8 mouse cellular contexts compared by ENCODE assay signal in genomic region chr4:116017902-116018746, GRCm38 (mm10). TPM values are rescaled to one million over a fixed set of nuclear protein-coding genes. Genes with fewer than 3 reads are reported as not detected.
DNase-seq lines count a peak whose midpoint lies in the region; ATAC-seq and TF ChIP-seq lines count a peak whose summit lies in the region.

Faah (minus strand) TSS chr4:116017926.

- intact Hi-C loops in heart, postnatal 14 days (cut with DNase I): no loop called here
- intact Hi-C loops in left cerebral cortex, postnatal 14 days (cut with DNase I): no loop called here

- ATAC-seq in heart, embryonic 11.5 days (replicated peaks; ENCODE audit: insufficient number of reproducible peaks, low FRiP score, low TSS enrichment): peak; percentile 14; the same call in 1 of the 2 replicates
- ATAC-seq in neural tube, embryonic 13.5 days (ENCODE audit: low read depth): no peak; the same call in none of the 2 replicates

- H3K4me3 ChIP-seq in heart, embryonic 11.5 days (ENCODE audit: low read depth, low read length): peak within 1 kb of the TSS; percentile 69
- H3K4me3 ChIP-seq in embryonic fibroblast, embryonic 13.5 days (ENCODE audit: insufficient read depth, low read length): peak within 1 kb of the TSS; percentile 44
- H3K4me3 ChIP-seq in neural tube, embryonic 13.5 days: peak within 1 kb of the TSS; percentile 65

- H3K36me3 ChIP-seq in heart, embryonic 11.5 days (ENCODE audit: control insufficient read depth, insufficient read depth, low read length): no peaks in the 10 kb centered on the region
- H3K36me3 ChIP-seq in neural tube, embryonic 13.5 days: no peaks in the 10 kb centered on the region

- 8% methylated on average over 18 of the region's 18 CpGs for WGBS in heart, embryonic 11.5 days (ENCODE audit: insufficient replicate concordance)
- WGBS in neural tube, embryonic 13.5 days: 4% methylated on average over 18 of the region's 18 CpGs

- TF ChIP-seq CTCF in embryonic fibroblast, embryonic 13.5 days (IDR thresholded peaks at IDR 0.05; ENCODE audit: borderline replicate concordance, insufficient read depth, low read length): no peak

- H3K9ac ChIP-seq in heart, embryonic 11.5 days (ENCODE audit: low read depth, low read length): peak within 1 kb of the TSS; percentile 62; the same call in 1 of the 2 replicates
- peak within 1 kb of the TSS; percentile 80 for H3K9ac ChIP-seq in neural tube, embryonic 13.5 days

- DNase-seq in heart, postnatal 14 days: no peak
- DNase-seq in CD4-positive, CD25-positive, alpha-beta regulatory T cell, adult 2 months (ENCODE audit: low read depth, low spot score): peak; percentile 64
- no peak for DNase-seq in left cerebral cortex, postnatal 14 days (ENCODE audit: low spot score in 2 of 2)
- DNase-seq in cerebellum, adult 8-10 months: no peak
- no peak for DNase-seq in lung, adult 18-20 months

- H3K27me3 ChIP-seq in heart, embryonic 11.5 days (ENCODE audit: control insufficient read depth, insufficient read depth, low read length): peaks cover 71% of the 10 kb centered on the region
- H3K27me3 ChIP-seq in neural tube, embryonic 13.5 days: peaks cover 58% of the 10 kb centered on the region

- H3K27ac ChIP-seq in heart, embryonic 11.5 days (ENCODE audit: low read depth, low read length): no peak within 1 kb of the TSS
- H3K27ac ChIP-seq in embryonic fibroblast, embryonic 13.5 days (ENCODE audit: insufficient read depth, low read length): no peak within 1 kb of the TSS
- H3K27ac ChIP-seq in neural tube, embryonic 13.5 days (replicated peaks): peak within 1 kb of the TSS; percentile 25; the same call in 1 of the 2 replicates

- no peaks in the 10 kb centered on the region for H3K9me3 ChIP-seq in heart, embryonic 11.5 days (replicated peaks; ENCODE audit: control insufficient read depth, low read length)
- H3K9me3 ChIP-seq in neural tube, embryonic 13.5 days: no peaks in the 10 kb centered on the region

- peak within 1 kb of the TSS; percentile 99 for H3K4me2 ChIP-seq in heart, embryonic 11.5 days
- H3K4me2 ChIP-seq in neural tube, embryonic 13.5 days: peak within 1 kb of the TSS; percentile 91

- H3K4me1 ChIP-seq in heart, embryonic 11.5 days (ENCODE audit: control insufficient read depth, insufficient read depth, low read length): peaks cover 3% of the 10 kb centered on the region; the same call in 1 of the 2 replicates
- no peaks in the 10 kb centered on the region for H3K4me1 ChIP-seq in embryonic fibroblast, embryonic 13.5 days (ENCODE audit: control insufficient read depth, insufficient read depth, low read length)
- peaks cover 11% of the 10 kb centered on the region for H3K4me1 ChIP-seq in neural tube, embryonic 13.5 days (replicated peaks)

- TF ChIP-seq POLR2A in embryonic fibroblast, embryonic 13.5 days (IDR thresholded peaks at IDR 0.05; ENCODE audit: low read depth, low read length): no peak

RNA-seq across cellular contexts. Expression of gene Faah, which starts in this region (rescaled TPM):
- 0.94 and 1.1 TPM in 2 replicates for polyA plus RNA-seq in heart, embryonic 11.5 days (2014; fragmentation: Nextera tagmentation; extraction: Ambion mirVana)
- total RNA-seq in heart, postnatal 14 days (2021): under 1 TPM; 0.53 to 0.78 TPM
- polyA plus RNA-seq in embryonic fibroblast, embryonic 13.5 days (2011; ENCODE audit: insufficient read length, low read depth, missing spikeins): not detected in 2 replicates
- 10 to 100 TPM; 86.6 to 90.7 TPM for total RNA-seq in left cerebral cortex, postnatal 14 days (2021)
- polyA plus RNA-seq in neural tube, embryonic 13.5 days (2015; fragmentation: Nextera tagmentation; extraction: Ambion mirVana): 10.7 and 10.8 TPM in 2 replicates

Comparison
In these comparisons a context has a peak if more than half of its experiments do, and no peak if none do; other contexts are left out.
1. RNA of gene Faah (total RNA-seq): 86.6 to 90.7 TPM in left cerebral cortex, postnatal 14 days; 0.53 to 0.78 TPM in heart, postnatal 14 days; every median in the first group is over 10 times any median in the second.
2. Peak in every context shown above with its lines, with median percentiles within 50 percentile points of each other: H3K4me3 ChIP-seq.